Comparison of ENCODE assay signal across 19 mouse cellular contexts in genomic region chr11:76515123-76515522, GRCm38 (mm10).
DNase-seq lines count a peak whose midpoint lies in the region; ATAC-seq and TF ChIP-seq lines count a peak whose summit lies in the region.
"Had no signal": no experiment of that assay in that cellular context is flagged by ENCODE, and none has a peak within 500 bp of the region (broad histone marks: within the 10 kb centered on the region; RNA-seq: fewer than 3 reads in every experiment).

No protein-coding gene starts in this region.

- H3K36me3 ChIP-seq in heart, embryonic 10.5 days, result no peaks in the 10 kb centered on the region
- H3K36me3 ChIP-seq in heart, embryonic 13.5 days, result no peaks in the 10 kb centered on the region
- H3K36me3 ChIP-seq in limb, embryonic 12.5 days, result no peaks in the 10 kb centered on the region
- H3K36me3 ChIP-seq: hindbrain, embryonic 15.5 days; stomach, embryonic 15.5 days had no signal

- WGBS in heart, embryonic 10.5 days, result 57% methylated on average over 11 of the region's 11 CpGs
- WGBS in heart, embryonic 13.5 days, result 30% methylated on average over 11 of the region's 11 CpGs
- 69% methylated on average over 11 of the region's 11 CpGs for WGBS in limb, embryonic 12.5 days

- intact Hi-C loops in heart, postnatal 36 days (cut with DNase I), result no loop called here
- intact Hi-C loops in left cerebral cortex, adult 2 months (cut with DNase I), result loop anchor here (10.0 kb wide), 1 partner anchor 220 kb away; no protein-coding TSS in a partner anchor
- intact Hi-C loops in left cerebral cortex, postnatal 36 days (cut with DNase I), result no loop called here

- TF ChIP-seq CTCF in left cerebral cortex, adult 2 months (IDR thresholded peaks at IDR 0.05), result no peak

- H3K4me3 ChIP-seq in heart, embryonic 10.5 days, result peak overlapping the region; percentile 1; the same call in 1 of the 2 replicates
- H3K4me3 ChIP-seq in left cerebral cortex, adult 2 months, result no peak overlapping the region
- H3K4me3 ChIP-seq in heart, embryonic 13.5 days, result no peak overlapping the region
- no peak overlapping the region for H3K4me3 ChIP-seq in limb, embryonic 12.5 days (replicated peaks)
- H3K4me3 ChIP-seq: hindbrain, embryonic 15.5 days; stomach, embryonic 15.5 days had no signal

- DNase-seq in heart, embryonic 10.5 days (ENCODE audit: low spot score), result no peak
- DNase-seq in heart, postnatal 36 days, result no peak
- no peak for DNase-seq in left cerebral cortex, adult 2 months (ENCODE audit: extremely low spot score in 1 of 2, low spot score in 2 of 2)
- DNase-seq in left cerebral cortex, postnatal 36 days (ENCODE audit: low spot score in 2 of 2), result no peak
- no peak for DNase-seq in retina, postnatal 1 day
- DNase-seq in urinary bladder, postnatal 14 days (ENCODE audit: low spot score), result no peak
- DNase-seq: adrenal gland, adult 2 months; B cell, adult 2 months; cerebellum, adult 8-10 months; forebrain, postnatal 0 days; gastrocnemius, postnatal 25 days; kidney, adult 9 months; liver; thymus, postnatal 4 days had no signal

- peak overlapping the region; percentile 27 for H3K4me2 ChIP-seq in heart, embryonic 13.5 days
- no peak overlapping the region for H3K4me2 ChIP-seq in limb, embryonic 12.5 days
- H3K4me2 ChIP-seq: hindbrain, embryonic 15.5 days; stomach, embryonic 15.5 days had no signal

- peak; percentile 53; the same call in 1 of the 2 replicates for ATAC-seq in heart, embryonic 13.5 days (ENCODE audit: extremely low read depth, insufficient number of reproducible peaks, low FRiP score, low TSS enrichment)
- no peak for ATAC-seq in limb, embryonic 12.5 days (ENCODE audit: insufficient number of reproducible peaks, insufficient read depth, low FRiP score, low TSS enrichment, low read depth)
- ATAC-seq: forebrain, postnatal 0 days; midbrain, embryonic 16.5 days had no signal

- H3K9me3 ChIP-seq in heart, embryonic 10.5 days, result no peaks in the 10 kb centered on the region
- H3K9me3 ChIP-seq in heart, embryonic 13.5 days, result no peaks in the 10 kb centered on the region
- no peaks in the 10 kb centered on the region for H3K9me3 ChIP-seq in limb, embryonic 12.5 days
- H3K9me3 ChIP-seq: hindbrain, embryonic 15.5 days; stomach, embryonic 15.5 days had no signal

- H3K27me3 ChIP-seq in heart, embryonic 10.5 days (ENCODE audit: insufficient read depth, poor library complexity, severe bottlenecking), result no peaks in the 10 kb centered on the region
- H3K27me3 ChIP-seq in heart, embryonic 13.5 days (replicated peaks), result no peaks in the 10 kb centered on the region
- H3K27me3 ChIP-seq in limb, embryonic 12.5 days, result no peaks in the 10 kb centered on the region
- H3K27me3 ChIP-seq: hindbrain, embryonic 15.5 days; stomach, embryonic 15.5 days had no signal

- no peak overlapping the region for H3K9ac ChIP-seq in heart, embryonic 13.5 days
- H3K9ac ChIP-seq in limb, embryonic 12.5 days (replicated peaks), result no peak overlapping the region
- H3K9ac ChIP-seq: forebrain, postnatal 0 days; hindbrain, embryonic 15.5 days; stomach, embryonic 15.5 days had no signal

- peak overlapping the region; percentile 79 for H3K27ac ChIP-seq in heart, embryonic 10.5 days
- H3K27ac ChIP-seq in left cerebral cortex, adult 2 months, result peak overlapping the region; percentile 51
- H3K27ac ChIP-seq in heart, embryonic 13.5 days (replicated peaks), result peak overlapping the region; percentile 73
- 0 out of 2 replicates have a peak overlapping the region, but pooled peaks have one; percentile 26 for H3K27ac ChIP-seq in limb, embryonic 12.5 days
- H3K27ac ChIP-seq: hindbrain, embryonic 15.5 days; stomach, embryonic 15.5 days had no signal

- H3K4me1 ChIP-seq in heart, embryonic 10.5 days, result peaks cover 40% of the 10 kb centered on the region
- peaks cover 31% of the 10 kb centered on the region for H3K4me1 ChIP-seq in heart, embryonic 13.5 days
- H3K4me1 ChIP-seq in limb, embryonic 12.5 days (replicated peaks), result peaks cover 29% of the 10 kb centered on the region
- H3K4me1 ChIP-seq: stomach, embryonic 15.5 days had no signal

Comparison
In these comparisons a context has a peak if more than half of its experiments do, and no peak if none do; other contexts are left out.
1. H3K27ac ChIP-seq: peak in every context shown above with its lines; median percentile 79 in heart, embryonic 10.5 days; 73 in heart, embryonic 13.5 days; 51 in left cerebral cortex, adult 2 months; 26 in limb, embryonic 12.5 days.